Mouse (Mus musculus) heart, postnatal 0 days (tissue): ENCODE data around the gene Efl1.

Source experiments
- CTCF ChIP-seq: IDR thresholded peaks from 2 replicates; pipeline ENCODE4 v1.5.1; 2016; ENCODE audit warnings: antibody characterized with exemption, control low read depth, low read depth
- EP300 ChIP-seq: IDR thresholded peaks from 2 replicates; pipeline ENCODE4 v1.6.1; 2016; ENCODE audit warnings: antibody characterized with exemption, low read depth

GRCm38 (mm10) chr7:82783071-82783470, 134.7 kb downstream of the Efl1 start:
- TF ChIP-seq CTCF (no peak), EP300 (no peak)
